ENCODE assay signal across 10 mouse cellular contexts in the genomic region with DNA sequence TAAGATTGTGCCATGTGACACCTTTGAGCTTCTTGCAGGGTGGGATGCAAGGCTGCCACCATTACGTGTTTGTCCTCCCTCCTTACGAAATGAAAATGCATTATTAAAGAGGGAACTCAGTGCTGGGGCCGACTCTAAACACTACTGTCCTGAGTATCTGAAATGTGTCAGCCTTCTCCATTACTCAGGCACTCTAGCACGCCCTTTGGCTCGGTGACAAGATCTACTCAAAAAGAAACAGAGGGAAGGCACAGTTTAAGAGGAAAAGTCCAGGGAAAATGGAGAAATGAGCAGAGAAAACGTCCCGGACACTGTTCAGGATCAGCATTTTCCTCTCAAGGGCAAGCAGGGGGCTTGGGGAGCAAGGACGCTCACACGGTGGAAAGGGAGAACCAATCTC. TPM values are rescaled to one million over a fixed set of nuclear protein-coding genes. Genes with fewer than 3 reads are reported as not detected.
DNase-seq lines count a peak whose midpoint lies in the region; ATAC-seq lines count a peak whose summit lies in the region.
"Had no signal": no experiment of that assay in that cellular context is flagged by ENCODE, and none has a peak within 500 bp of the region (broad histone marks: within the 10 kb centered on the region; RNA-seq: fewer than 3 reads in every experiment).

No protein-coding gene starts in this region.

- H3K36me3 ChIP-seq in heart, embryonic 13.5 days, result peaks cover 5% of the 10 kb centered on the region
- 0 out of 2 replicates have a peak, but pooled peaks cover 4% of the 10 kb centered on the region for H3K36me3 ChIP-seq in limb, embryonic 10.5 days

- no peak overlapping the region for H3K4me3 ChIP-seq in heart, embryonic 13.5 days
- H3K4me3 ChIP-seq in limb, embryonic 10.5 days, result no peak overlapping the region

- peak overlapping the region; percentile 27 for H3K4me2 ChIP-seq in heart, embryonic 13.5 days

- no peak for DNase-seq in heart, adult 11 months
- peak; percentile 35 for DNase-seq in urinary bladder, postnatal 14 days (ENCODE audit: low spot score)
- no peak for DNase-seq in urinary bladder, postnatal 36 days (ENCODE audit: low spot score in 2 of 2)
- no peak for DNase-seq in limb, embryonic 10.5 days (ENCODE audit: low spot score)
- no peak for DNase-seq in spleen, postnatal 36 days (ENCODE audit: low spot score in 2 of 2)

- no peak for ATAC-seq in heart, embryonic 13.5 days (ENCODE audit: extremely low read depth, insufficient number of reproducible peaks, low FRiP score, low TSS enrichment)
- ATAC-seq in CD4-positive, CD25-positive, alpha-beta regulatory T cell, adult 4 months, result no peak
- no peak for ATAC-seq in megakaryocyte, adult 5-6 weeks (ENCODE audit: poor library complexity, severe bottlenecking)

- 44% methylated on average over 9 of the region's 9 CpGs for WGBS in heart, embryonic 13.5 days
- 76% methylated on average over 9 of the region's 9 CpGs for WGBS in limb, embryonic 10.5 days

- H3K27me3 ChIP-seq in heart, embryonic 13.5 days (replicated peaks), result no peaks in the 10 kb centered on the region
- H3K27me3 ChIP-seq in limb, embryonic 10.5 days (ENCODE audit: low read depth, poor library complexity, severe bottlenecking), result no peaks in the 10 kb centered on the region
- H3K27me3 ChIP-seq: megakaryocyte, embryonic 14.5 days had no signal

- H3K9ac ChIP-seq in heart, embryonic 13.5 days, result peak overlapping the region; percentile 65

- H3K4me1 ChIP-seq in heart, embryonic 13.5 days, result peaks cover 72% of the 10 kb centered on the region
- H3K4me1 ChIP-seq in limb, embryonic 10.5 days, result peaks cover 36% of the 10 kb centered on the region

- peak overlapping the region; percentile 77 for H3K27ac ChIP-seq in heart, embryonic 13.5 days (replicated peaks)
- peak overlapping the region; percentile 34; the same call in 1 of the 2 replicates for H3K27ac ChIP-seq in limb, embryonic 10.5 days

- H3K9me3 ChIP-seq in heart, embryonic 13.5 days, result no peaks in the 10 kb centered on the region
- H3K9me3 ChIP-seq in limb, embryonic 10.5 days (replicated peaks), result no peaks in the 10 kb centered on the region
- H3K9me3 ChIP-seq: G1E; megakaryocyte, embryonic 14.5 days had no signal

RNA-seq across cellular contexts. Expression of a gene that starts 40.3 kb away (rescaled TPM):
- polyA plus RNA-seq in heart, embryonic 13.5 days (2015; fragmentation: Nextera tagmentation; extraction: Ambion mirVana), result 12.3 and 13.1 TPM in 2 replicates
- 6.9 and 7.2 TPM in 2 replicates for polyA plus RNA-seq in limb, embryonic 10.5 days (2016; fragmentation: Nextera tagmentation; extraction: Ambion mirVana)
- polyA plus RNA-seq in CD4-positive, CD25-positive, alpha-beta regulatory T cell, adult 4 months (2017; shearing (Covaris generic)), result 10 to 100 TPM; 27.1 to 28.7 TPM
- total RNA-seq in megakaryocyte, adult 5-6 weeks (2015), result 27.4 and 30.3 TPM in 2 replicates
- total RNA-seq in megakaryocyte, adult 5-6 weeks (2017), result 39.8 and 43.5 TPM in 2 replicates
